Mouse (Mus musculus) forelimb bud, embryonic 11.5 days (tissue): ENCODE measurements at regions not wholly inside any gene's neighbourhood (a gene's known extent, or its start where the extent isn't known, plus 50 kb on each side); places are given as distances from the start of the nearest gene placed in this dataset.
A peak's percentile ranks its signal among the peaks of the same experiment; 100 is the strongest.

Source experiments
- DNase-seq: peaks from one replicate; pipeline ENCODE4 v3.0.0-alpha.2; 2012; ENCODE audit warnings: low read depth, low spot score

DNA sequence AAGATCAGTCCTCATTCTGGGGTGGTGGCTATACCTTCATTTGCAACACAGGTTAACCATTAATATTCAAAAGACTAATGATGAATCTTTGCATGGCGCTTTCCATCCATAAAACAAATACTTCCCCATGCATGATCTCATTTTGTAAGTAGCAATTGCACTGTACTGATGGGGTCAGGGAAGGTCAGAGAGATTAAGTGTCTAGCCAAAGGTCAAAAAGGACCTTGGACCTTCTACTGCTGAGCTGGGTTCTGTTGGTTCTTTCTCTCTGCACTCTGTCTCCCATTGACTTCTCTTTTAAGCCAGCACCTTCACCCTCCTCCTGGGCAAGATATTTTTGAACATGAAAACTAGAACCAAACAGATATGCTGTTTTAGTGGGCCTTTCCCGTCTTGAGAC lies 161.9 kb upstream of the Bcl6 start:
- no peak for DNase-seq

DNA sequence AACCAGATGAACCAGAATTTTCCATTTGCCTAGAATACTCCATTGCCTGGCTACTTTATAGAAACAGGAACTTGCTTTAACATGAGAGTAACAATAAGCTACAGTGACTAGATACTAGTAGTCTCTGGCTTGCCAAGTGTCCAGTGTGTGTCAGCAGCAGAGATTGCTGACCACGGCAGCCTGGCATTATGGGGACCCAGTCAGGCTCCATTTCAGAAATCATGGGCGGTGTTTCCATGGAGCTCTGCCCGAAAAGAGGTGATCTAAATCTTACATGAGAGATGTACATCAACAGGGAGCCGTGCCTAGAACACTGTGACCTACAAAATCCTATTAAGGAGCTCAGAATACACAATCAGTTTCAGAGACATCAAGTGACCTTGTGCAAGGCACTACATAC lies 160.8 kb upstream of the Bcl6 start:
- DNase-seq = no peak

DNA sequence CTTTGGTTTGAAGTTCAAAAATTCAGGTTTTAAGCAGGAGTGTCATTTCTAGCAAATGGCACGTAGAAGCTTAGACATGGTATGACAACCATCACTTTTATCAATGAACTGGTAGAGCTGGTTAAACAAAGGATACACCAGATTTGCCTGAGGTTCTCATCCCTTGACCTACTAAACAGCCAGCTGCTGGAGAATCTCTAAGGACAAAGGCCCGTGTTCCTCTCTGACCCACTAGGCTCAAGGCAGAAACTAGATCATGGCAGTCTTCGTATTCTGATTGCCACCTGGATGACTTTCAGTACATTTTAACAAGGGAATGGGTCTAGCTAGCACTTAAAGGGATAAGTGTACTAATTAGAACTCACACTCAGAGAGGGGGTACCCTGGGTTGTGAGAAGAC lies 155.2 kb upstream of the Bcl6 start:
- no peak for DNase-seq

DNA sequence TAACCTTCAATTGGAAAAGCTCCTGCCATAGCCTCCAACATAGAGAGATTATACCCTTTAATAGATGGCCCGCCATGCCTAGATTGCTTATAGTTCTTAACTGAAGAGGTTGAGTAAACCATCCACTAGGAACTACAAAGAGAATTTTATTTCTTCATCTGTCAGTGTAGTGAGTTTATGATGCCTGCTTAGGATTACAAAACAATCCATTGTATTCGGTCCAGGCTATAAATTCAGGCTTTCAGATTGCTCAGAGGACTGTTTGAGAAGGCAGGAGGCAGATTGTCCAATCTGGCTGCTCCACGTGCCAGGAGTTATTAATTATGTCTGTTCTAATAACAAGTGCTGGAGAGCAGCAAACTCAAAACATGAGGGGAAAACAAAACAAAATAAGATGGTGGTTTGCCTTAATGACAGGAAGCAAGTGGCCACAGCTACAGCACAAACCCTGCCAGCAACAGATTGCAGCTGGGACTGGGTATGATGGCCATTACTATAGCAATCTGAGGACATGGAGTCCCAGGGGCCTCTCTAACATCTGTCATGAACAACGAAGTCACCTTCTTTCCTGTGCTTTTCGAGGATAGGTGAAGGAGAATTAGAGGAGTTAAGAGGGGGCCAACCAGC lies 154.4 kb upstream of the Bcl6 start:
- DNase-seq = peak; percentile 60

DNA sequence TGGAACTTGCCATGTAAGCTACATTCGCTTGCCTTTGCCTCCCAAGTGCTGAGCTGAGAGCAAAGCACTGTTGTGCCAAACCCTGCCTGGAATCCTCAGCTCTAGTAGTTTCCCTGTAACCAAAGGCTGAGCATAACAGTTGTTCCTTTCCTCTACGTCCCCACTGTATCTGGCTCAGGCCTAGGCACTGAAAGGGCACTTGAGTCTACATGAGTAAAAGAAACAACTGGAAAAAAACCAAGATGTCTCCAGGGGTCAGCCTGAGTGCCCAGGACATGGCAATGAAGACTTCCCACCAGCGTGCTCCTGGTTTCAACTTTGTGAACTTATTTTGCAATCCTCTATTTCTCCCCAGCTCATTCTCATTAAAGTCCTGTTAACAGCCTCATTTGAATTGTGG lies 150.5 kb upstream of the Bcl6 start:
- DNase-seq = no peak

DNA sequence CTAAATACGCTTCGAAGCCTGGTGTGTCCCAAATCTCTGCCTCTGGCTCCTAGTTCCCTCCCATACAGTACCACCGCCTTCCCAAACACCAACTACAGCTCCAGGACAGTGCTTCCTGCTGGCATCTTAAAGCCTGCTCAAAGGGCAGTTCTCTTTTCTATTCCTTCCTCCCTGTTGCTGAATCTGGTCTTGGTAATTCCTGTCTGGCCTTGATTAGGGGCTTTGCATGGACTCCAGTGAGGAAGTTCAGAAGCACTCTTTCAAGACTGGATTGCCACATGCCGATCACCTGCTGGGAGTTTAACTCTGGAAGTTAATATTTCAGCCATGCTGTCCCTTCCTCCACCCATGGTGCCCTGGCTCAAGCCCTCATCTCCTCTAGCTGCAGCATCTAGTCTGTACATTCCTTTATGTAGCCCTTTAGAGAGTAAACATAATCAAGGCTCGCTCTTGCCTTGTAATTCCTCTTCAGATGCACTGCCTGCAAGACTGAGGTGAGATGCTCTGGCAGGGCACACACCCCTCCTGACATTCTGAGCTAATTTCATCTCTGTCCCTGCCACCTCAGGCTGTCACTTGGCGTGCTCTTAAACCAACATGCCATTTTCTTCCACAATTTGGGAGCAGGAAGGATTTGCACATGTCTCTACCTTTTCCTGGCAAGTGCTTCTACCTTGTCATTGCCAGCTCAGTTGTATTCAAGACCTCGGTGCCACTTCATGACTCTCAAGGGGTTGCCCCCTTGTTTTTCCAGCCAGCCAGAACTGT lies 148.8 kb upstream of the Bcl6 start:
- no peak for DNase-seq

DNA sequence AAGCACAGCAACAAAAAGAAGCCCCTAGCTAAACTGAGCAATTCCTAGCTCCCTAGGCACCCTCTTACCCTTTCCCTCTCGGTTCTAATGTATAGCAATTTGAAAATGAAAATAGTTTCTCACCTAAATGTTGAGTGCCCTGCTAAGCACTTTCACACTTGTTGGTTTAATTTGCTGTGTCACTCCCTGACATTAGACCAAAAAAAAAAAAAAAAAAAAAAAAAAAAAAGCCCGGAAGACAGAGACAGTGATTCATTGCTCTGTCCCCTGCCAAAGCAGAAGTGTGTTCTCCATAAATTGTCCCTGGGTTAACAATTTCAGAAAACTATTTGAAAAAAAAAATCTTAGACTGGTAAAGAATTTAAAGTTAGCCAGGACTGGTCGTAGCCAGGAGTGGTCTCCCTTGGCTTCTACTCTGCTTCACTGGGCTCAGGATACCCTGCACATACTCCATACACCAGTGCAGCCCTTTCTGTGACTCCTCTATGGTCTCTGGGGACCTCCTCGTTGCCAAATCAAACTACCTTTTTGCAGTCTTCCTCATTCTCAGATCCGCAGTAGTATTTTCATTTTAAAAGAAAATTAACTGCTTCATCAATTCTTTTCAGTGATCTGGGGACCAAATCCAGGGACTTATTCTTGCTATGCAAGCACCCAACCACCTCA lies 148.0 kb upstream of the Bcl6 start:
- no peak for DNase-seq

DNA sequence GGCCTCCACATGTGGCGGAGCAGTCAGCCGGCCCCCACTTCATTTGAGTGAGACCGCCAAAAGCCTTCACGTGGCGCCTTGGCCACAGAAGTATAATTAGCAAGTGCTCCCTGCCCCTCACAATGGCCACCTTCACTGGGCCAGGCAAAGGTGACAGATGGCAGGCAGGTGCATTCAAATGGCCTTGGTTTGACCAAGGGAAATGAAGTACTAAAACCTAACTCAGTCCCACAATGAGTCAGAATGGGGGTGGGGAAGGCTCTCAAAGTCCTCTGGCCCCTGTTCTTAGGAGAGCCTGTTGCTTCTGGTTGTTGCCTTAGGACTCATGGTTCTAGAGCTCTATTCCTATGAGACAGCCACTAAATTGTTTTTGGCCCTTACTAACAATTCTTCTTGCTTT lies 147.2 kb upstream of the Bcl6 start:
- DNase-seq = peak; percentile 46

DNA sequence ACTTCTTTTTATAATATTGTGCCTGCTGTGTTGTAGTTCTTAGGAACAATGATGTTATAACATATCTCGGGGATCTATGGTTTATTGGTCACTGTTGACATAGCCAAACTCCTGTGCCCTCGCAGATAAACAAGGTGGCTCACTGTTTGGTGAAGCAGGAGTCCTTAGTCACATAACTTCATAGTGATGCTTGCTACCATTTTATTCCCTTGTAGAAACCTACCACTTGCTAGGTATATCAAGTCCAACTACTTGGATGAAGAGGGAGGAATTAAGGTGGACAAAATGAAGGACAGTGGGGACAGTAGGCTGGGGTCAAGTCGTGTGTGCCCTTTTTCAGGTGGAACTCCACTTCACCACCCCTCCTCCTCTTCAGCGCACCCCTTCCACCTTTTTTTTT lies 146.7 kb upstream of the Bcl6 start:
- DNase-seq = no peak

DNA sequence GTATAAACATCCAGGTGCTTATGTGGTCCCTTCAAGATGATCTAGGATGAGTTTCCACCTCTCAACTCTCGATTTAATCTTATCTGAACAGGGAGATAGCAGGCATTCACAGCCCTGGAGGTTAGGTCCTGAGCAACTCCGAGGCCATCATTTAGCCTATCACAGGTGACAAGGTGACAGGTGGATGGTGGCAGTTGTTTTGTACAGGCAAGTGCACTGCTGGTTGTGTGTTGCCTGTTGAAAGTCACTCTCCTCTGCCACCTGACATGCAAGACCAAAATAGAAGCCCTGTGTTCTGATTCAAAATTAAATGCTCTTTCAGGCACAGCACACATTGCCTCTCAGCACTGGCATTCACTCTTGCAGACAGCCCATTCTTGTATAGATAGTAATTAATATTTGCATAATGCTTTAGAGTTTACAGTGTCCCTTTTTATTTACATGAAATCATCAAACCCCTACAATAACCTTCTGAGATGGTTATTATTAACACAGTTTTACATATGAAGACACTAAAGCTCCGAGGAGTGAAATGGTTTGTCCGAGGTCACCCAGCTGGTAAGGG lies 145.9 kb upstream of the Bcl6 start:
- no peak for DNase-seq

DNA sequence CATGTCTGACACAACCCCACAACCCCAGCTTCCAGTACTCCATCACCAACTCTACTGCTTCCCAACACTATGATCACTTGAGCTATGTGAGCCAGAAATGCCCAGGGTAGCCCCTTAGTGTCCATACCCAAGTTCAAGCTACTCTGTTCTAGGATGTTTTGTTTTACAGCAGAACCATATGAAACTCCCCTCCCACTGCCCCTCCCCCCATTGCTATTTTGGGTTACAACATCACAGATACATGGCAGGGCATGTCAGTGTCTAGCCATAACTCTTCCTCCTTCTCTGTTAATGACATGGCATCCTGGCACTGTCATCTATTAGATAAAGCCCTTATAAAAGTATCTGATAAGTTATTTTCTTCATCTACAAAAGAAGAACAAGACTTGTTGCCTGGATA lies 142.0 kb upstream of the Bcl6 start:
- no peak for DNase-seq

DNA sequence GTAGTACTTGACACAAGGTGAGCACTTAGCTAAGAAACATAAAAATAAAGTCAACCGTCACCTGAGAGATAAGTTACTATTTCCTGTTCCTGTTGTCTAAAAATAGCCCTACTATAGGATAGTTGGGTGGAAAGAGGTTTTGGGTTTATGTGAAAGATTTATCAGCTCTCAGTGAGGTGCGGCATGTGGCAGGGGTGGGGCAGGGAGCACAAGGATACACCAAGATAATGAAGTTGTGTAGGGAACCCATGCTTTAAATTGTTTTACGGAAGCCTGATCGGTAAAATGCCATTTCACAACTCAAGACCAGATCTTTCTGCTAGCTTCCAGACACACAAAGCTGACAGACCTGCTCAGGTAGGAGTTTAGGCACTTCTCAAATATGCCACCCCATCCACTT lies 141.0 kb upstream of the Bcl6 start:
- no peak for DNase-seq

DNA sequence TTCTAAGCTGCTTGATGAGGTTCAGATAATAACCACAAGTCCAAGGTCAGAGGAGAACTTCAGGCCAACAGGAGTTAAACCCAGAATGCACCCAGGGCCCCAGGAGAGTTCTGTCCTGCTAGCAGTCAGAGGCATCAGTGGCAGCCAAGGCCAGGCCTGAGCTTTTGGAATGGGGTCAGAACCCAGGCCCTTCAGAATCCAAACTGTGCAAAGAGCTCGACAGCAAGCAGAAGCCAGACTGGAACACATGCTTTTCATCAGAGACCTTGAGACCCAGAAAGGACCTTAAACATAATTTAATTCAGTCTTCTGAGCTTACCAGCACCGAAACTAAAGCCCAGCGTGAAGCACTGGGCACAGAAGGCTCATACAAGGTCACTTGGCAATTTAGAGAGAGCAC lies 139.9 kb upstream of the Bcl6 start:
- no peak for DNase-seq

DNA sequence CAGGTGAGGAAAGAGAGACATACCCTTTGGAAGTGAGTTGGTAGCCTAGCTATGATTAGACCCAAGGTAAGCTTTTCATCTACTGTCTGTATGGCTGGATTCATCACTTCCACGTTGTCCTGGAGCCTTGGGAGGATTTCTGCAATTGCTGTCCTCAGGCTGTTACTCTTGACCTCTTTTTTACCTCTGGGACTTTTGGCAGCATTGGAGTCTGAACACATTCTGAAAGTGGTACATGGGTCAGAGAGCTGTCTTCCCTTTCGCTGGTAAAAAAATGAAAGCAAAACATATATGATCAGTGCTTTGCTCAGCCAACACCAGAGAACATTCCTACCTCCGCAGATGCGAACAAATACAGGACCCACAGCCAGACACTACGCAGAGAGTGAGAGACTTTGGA lies 136.1 kb upstream of the Bcl6 start:
- no peak for DNase-seq

DNA sequence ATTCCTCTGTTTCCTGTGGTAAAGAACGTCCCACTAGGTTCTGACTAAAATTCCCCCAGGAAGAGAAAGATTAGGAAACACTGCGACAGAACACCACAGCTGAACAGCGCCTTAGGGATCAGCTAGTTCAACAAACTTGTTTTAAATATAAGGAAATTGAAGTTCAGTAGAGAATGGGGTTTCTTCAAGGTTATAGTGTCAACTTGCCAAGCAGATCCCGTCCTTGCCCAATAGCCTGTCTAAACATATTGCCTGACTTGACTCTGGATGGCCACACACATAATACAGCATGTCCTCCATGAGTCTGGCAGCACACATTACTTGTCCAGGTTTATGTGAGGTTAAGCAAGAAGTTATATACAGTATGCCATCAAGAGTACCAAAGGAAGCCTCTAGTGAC lies 135.4 kb upstream of the Bcl6 start:
- DNase-seq = no peak

DNA sequence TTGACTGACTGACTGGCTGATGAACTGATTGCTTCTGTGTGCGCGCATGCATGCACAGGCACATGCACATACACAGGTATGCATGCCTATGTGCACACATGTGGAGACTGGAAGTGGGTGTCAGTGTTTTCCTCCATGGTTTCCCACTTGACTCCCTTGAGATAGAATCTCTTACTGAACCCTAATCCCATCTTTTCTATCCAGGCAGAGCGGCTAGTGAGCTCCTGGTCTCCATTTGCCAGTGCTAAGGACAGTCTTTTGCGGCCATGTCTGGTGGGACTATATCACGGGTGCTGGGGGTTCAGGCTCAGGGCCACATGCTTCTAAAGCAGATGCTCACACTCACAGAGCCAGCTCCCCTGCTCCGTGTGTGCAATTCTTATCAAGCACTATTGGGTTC lies 133.0 kb upstream of the Bcl6 start:
- no peak for DNase-seq

DNA sequence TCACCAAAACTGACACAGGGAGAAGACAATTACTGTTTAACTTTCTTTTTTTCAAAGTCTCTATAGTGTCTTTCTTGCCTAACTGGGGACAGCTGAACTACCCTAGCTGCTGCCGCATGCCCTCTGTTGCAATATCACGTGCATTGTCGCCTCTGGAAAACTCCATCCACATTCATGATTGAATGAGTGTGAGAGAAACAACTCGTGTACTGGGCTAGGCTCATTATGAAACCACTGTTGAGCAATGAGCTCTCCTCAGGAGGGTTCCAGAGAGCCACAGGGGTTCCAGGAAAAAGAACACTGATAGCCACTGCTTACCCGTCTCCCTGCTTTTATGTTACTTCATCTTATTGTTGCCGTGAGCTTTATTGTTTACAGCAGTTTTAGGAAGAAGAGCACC lies 132.2 kb upstream of the Bcl6 start:
- no peak for DNase-seq

DNA sequence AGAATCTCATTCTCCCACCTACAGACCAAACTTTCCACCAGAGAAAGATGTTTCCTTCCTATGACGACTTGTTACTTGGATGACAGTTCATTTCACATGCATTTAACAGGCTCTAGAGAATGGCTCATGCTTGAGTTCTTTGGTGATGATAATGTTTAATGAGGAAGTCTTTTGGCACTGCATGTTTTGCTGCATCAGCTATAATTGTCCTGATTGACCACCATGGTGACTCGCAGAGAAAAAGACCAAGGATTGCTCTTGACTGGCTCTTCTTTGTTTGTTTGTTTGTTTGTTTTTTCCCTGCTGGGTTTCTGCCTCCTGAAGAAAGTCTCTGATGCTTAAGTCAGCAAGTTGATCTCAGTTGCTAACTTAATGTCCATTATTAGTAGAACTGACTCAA lies 129.8 kb upstream of the Bcl6 start:
- no peak for DNase-seq

DNA sequence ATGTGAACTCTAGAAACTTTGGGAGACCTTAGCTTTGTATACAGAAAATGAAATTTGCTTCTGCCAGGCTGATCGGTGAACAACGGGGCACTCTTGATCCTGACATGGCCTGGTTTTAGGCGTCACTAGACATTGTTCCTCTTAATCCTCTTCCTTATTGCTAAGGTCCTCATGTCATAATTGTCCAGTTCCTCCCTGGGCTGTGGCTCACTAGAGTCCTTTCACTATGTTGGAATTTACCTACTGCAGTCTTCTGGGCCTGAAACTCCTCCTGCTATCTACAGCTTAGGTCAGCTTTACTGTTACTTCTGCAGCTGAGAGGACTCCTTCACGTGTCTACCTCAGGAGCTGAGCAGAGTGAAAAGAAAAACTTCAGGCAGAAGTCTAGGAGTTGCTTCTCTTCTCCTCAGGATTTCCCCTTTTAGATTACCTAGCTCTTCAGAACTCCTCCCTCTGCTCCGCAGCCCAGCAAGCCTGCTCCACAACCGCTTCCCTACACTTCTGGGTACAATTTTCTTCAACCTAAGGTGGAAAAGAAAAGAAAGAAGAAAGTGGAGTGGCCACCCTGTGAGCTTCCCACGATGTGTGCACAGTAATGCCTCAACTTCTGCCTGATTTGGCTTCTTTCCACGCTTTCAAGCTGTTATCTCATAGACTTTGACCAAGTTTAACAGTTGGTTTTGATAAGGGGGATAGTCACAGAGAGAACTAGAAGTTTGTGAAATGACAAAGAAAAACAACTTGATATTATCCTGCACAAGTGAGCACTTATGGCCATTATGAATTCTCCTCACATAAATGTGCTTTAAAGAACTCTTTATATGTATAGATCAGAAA lies 114.4 kb upstream of the Bcl6 start:
- no peak for DNase-seq

DNA sequence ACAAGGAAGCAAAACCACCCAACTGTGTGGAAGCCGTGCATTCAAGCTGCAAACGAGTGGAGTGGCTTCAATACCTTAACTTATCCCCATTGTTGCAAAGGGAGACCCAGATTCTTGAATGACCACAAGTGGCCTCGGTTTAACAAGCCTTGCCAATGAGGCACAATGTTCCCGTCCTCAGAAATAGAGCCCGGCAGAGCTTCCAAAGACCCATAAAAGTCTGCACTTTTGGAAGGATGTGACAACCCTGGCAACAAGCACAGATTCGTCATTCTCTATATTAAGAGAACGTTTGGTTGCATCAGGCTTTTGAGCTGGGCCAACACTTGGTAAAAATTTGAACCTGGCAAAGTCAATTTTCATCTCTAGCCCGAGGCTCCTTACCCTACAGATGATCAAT lies 108.9 kb upstream of the Bcl6 start:
- no peak for DNase-seq

DNA sequence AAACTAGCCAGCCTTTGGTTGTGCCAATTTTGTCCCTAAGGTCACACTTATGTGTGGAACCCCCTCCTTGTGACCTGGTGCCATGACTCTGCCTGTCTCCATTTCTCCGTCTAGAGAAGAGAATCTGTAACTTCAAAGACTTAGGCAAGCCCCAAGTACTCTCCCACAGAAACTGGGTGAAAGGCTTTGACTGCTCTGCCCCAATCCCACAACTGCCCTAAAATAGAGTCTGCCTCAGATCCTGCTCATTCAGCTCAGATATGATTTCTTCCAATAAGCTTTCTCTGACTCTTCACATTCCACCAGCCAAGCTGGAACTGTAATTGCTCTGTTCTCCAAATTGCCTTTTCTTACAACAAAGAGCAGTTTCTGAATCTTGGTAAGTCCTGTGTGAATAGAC lies 107.4 kb upstream of the Bcl6 start:
- DNase-seq = no peak

DNA sequence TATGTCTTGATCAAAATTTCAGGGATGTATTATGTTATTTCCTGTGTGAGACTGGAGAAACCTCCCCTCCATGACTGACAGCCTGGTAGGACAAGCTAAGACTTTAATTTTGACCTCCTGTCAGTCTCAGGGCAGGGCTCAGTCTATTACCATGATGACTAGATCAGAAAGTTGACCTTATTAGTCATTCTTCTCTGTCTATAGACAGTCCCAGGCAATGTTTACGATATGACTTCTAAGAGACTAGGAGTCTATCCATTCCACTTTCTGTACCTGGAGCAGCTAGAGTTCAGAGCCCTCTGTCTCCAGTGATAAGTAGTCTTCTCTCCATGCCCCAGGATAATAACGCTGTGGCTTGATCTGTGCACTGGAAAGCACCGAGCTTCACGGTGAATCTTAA lies 107.0 kb upstream of the Bcl6 start:
- DNase-seq = no peak
